Mouse (Mus musculus): Measurements from ENCODE around the gene Nodal. TPM values are rescaled to one million over a fixed set of nuclear protein-coding genes. Genes with fewer than 3 reads are reported as not detected.

The Nodal gene
- polyA plus RNA-seq, 1 experiment from 2014 or later = 0.10 TPM

DNA sequence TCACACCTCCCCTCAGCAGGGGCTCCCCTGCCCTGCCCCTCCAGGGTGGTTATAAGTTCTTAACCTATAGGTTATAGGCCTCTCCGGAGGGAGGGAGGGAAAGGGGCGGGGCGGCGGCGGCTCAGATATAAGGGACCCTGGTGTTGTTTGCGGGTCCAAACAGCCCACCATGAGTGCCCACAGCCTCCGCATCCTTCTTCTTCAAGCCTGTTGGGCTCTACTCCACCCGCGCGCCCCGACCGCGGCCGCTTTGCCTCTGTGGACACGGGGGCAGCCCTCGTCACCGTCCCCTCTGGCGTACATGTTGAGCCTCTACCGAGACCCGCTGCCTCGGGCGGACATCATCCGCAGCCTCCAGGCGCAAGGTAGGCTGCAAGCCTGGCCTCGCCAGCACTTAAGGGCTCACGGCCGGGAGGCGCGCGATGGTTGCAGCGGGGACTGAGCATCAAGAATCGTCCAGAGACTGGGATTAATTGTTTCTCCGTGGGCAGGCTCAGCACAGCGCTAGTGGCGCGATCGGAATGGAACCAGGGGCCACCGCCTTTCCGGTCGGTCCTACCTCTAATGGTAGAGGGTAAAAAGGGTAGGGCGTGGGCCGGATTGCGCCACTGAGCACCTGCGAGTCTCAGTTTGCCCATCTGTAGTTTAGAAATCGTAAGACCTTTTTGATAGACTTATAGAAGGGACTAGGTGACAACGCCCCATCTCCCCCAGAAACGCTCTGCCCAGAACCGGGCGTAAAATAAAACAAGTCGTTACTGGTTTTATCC is 544 bp downstream of the Nodal start:
- Histone ChIP-seq H3K9ac (peak overlapping the region; percentile 28; the same call in 1 of the 2 replicates), H3K4me1 (peaks cover 8% of the 10 kb centered on the region; the same call in 1 of the 2 replicates), H3K27ac (no peak overlapping the region), H3K9me3 (no peaks in the 10 kb centered on the region), H3K4me3 (peak overlapping the region; percentile 39), H3K36me3 (no peaks in the 10 kb centered on the region), H3K27me3 (peaks cover 61% of the 10 kb centered on the region), H3K4me2 (replicated peaks) (peak overlapping the region; percentile 58)
- 3% methylated on average over 50 of the region's 50 CpGs for WGBS
- ATAC-seq (ENCODE audit: insufficient number of reproducible peaks, insufficient read depth, low FRiP score, low TSS enrichment) = peak; percentile 37; the same call in 1 of the 2 replicates

DNA sequence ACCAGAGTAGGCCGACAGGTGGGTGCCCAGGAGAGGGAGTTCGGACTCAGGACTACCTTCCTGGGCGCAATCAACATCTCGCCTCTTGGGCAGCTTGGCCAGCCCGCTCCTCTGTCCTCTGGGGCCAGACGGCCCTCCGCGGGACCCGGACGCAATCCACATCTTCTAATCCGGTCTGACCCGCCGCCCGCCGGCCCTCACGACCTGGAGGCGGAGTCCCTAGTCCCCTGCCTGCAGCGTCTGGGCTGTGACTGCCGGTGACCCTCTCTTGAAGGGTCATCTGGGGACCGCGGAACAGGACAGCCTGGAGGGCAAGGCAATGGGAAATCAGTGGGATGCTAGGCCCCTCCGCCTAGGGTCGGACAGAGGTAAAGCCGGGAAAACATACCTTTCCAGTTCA is 1.4 kb downstream of the Nodal start:
- Histone ChIP-seq H3K4me3 (peak overlapping the region; percentile 39; the same call in 1 of the 2 replicates), H3K9me3 (no peaks in the 10 kb centered on the region), H3K4me2 (replicated peaks) (peak overlapping the region; percentile 58; the same call in 1 of the 2 replicates), H3K9ac (no peak overlapping the region), H3K36me3 (no peaks in the 10 kb centered on the region), H3K27ac (no peak overlapping the region), H3K4me1 (peaks cover 11% of the 10 kb centered on the region; the same call in 1 of the 2 replicates), H3K27me3 (peaks cover 61% of the 10 kb centered on the region)
- ATAC-seq (ENCODE audit: insufficient number of reproducible peaks, insufficient read depth, low FRiP score, low TSS enrichment) = no peak
- 4% methylated on average over 23 of the region's 24 CpGs for WGBS

DNA sequence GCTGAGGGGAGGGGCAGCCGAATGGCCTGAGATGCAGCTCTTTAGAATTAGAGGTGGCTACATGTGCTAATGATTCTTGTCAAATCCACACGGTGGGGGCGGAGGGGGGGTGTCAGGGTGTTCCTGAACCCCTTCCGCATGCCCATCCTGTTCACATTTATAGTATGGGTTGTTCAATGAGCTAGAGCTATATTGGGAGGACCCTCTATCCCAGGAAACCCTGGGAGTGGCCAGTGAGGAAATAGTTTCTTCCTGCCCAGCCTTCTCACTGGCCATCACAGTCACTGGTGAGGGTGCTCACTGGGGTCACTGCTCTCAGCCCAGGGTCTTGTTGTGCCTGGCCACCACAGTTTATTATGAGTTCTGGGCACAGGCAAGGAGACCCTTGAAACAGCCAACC is 2.2 kb downstream of the Nodal start:
- Histone ChIP-seq H3K9me3 (no peaks in the 10 kb centered on the region), H3K4me2 (replicated peaks) (no peak overlapping the region), H3K9ac (no peak overlapping the region), H3K27ac (no peak overlapping the region), H3K4me3 (no peak overlapping the region), H3K36me3 (no peaks in the 10 kb centered on the region), H3K27me3 (peaks cover 59% of the 10 kb centered on the region), H3K4me1 (peaks cover 19% of the 10 kb centered on the region)
- 65% methylated on average over 4 of the region's 4 CpGs for WGBS
- no peak for ATAC-seq (ENCODE audit: insufficient number of reproducible peaks, insufficient read depth, low FRiP score, low TSS enrichment)

DNA sequence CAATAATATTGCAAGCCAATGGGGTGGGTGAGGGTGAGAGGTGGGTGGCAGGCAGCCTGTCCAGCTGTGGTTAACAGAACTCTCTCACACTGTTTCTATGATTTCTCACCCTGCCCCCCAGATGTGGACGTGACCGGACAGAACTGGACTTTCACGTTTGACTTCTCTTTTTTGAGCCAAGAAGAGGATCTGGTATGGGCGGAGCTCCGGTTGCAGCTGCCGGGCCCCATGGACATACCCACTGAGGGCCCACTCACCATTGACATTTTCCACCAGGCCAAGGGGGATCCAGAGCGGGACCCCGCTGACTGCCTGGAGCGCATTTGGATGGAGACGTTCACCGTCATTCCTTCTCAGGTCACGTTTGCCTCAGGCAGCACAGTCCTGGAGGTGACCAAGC is 5.1 kb downstream of the Nodal start:
- 81% methylated on average over 12 of the region's 12 CpGs for WGBS
- no peak overlapping the region for H3K4me2 ChIP-seq (replicated peaks)
- H3K4me1 ChIP-seq = peaks cover 18% of the 10 kb centered on the region
- H3K36me3 ChIP-seq = no peaks in the 10 kb centered on the region
- no peak overlapping the region for H3K27ac ChIP-seq
- H3K9ac ChIP-seq = no peak overlapping the region
- no peaks in the 10 kb centered on the region for H3K9me3 ChIP-seq
- peaks cover 34% of the 10 kb centered on the region for H3K27me3 ChIP-seq
- no peak overlapping the region for H3K4me3 ChIP-seq
- ATAC-seq (ENCODE audit: insufficient number of reproducible peaks, insufficient read depth, low FRiP score, low TSS enrichment) = no peak

DNA sequence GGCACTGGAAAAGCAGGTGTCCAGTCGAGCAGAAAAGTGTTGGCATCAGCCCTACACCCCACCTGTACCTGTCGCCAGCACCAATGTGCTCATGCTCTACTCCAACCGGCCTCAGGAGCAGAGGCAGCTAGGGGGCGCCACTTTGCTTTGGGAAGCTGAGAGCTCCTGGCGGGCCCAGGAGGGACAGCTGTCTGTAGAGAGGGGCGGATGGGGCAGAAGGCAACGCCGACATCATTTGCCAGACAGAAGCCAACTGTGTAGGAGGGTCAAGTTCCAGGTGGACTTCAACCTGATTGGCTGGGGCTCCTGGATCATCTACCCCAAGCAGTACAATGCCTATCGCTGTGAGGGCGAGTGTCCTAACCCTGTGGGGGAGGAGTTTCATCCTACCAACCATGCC is 5.5 kb downstream of the Nodal start:
- no peak overlapping the region for H3K9ac ChIP-seq
- H3K4me1 ChIP-seq = peaks cover 15% of the 10 kb centered on the region
- H3K4me3 ChIP-seq = no peak overlapping the region
- no peaks in the 10 kb centered on the region for H3K9me3 ChIP-seq
- ATAC-seq (ENCODE audit: insufficient number of reproducible peaks, insufficient read depth, low FRiP score, low TSS enrichment) = no peak
- no peak overlapping the region for H3K27ac ChIP-seq
- no peaks in the 10 kb centered on the region for H3K36me3 ChIP-seq
- no peak overlapping the region for H3K4me2 ChIP-seq (replicated peaks)
- 45% methylated on average over 10 of the region's 10 CpGs for WGBS
- H3K27me3 ChIP-seq = peaks cover 29% of the 10 kb centered on the region

DNA sequence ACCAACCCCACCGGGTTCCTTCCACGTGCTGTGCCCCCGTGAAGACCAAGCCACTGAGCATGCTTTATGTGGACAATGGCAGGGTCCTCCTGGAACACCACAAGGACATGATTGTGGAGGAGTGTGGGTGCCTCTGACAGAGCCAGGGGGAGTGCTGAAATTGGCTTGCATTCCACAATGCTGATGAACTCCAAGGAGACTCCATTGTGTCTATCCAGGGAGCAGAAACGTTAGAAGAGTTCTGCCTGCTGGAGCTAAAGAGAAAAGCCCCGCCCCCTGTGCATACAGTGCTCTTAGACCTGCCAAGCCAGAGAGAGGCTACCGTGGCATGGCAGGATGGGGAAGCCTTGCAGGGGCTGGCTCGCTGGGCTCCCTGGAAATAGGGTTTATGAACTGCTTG is 6.7 kb downstream of the Nodal start:
- no peak for ATAC-seq (ENCODE audit: insufficient number of reproducible peaks, insufficient read depth, low FRiP score, low TSS enrichment)
- no peak overlapping the region for H3K27ac ChIP-seq
- no peak overlapping the region for H3K4me3 ChIP-seq
- H3K9me3 ChIP-seq = no peaks in the 10 kb centered on the region
- no peak overlapping the region for H3K9ac ChIP-seq
- peaks cover 11% of the 10 kb centered on the region; the same call in 1 of the 2 replicates for H3K4me1 ChIP-seq
- no peak overlapping the region for H3K4me2 ChIP-seq (replicated peaks)
- H3K27me3 ChIP-seq = peaks cover 17% of the 10 kb centered on the region
- 33% methylated on average over 7 of the region's 7 CpGs for WGBS
- peaks cover 3% of the 10 kb centered on the region; the same call in 1 of the 2 replicates for H3K36me3 ChIP-seq

DNA sequence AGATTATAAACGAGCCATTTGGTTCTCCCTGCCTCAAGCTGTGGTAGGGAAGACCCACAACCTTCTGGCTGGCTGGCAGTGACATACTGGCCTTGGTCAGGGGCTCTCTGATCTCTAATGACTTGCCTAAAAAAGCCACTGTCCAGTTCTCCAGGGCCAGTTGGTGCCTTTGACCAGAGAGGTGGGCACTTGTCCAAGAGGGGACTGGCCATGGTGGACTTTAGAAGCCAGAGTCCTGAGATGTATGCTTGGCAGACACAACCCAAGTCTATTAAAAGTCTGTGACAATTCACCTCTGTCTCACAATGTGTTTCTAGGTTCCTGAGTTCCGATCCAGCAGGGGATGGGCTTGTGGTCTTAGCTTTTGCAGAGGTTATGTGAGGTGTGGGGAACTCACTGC is 7.3 kb downstream of the Nodal start:
- ATAC-seq (ENCODE audit: insufficient number of reproducible peaks, insufficient read depth, low FRiP score, low TSS enrichment) = no peak
- WGBS = 70% methylated on average over 2 of the region's 2 CpGs
- no peak overlapping the region for H3K4me3 ChIP-seq
- no peak overlapping the region for H3K4me2 ChIP-seq (replicated peaks)
- H3K4me1 ChIP-seq = peaks cover 11% of the 10 kb centered on the region; the same call in 1 of the 2 replicates
- H3K9me3 ChIP-seq = no peaks in the 10 kb centered on the region
- peaks cover 9% of the 10 kb centered on the region for H3K36me3 ChIP-seq
- no peak overlapping the region for H3K9ac ChIP-seq
- no peak overlapping the region for H3K27ac ChIP-seq
- peaks cover 12% of the 10 kb centered on the region for H3K27me3 ChIP-seq

DNA sequence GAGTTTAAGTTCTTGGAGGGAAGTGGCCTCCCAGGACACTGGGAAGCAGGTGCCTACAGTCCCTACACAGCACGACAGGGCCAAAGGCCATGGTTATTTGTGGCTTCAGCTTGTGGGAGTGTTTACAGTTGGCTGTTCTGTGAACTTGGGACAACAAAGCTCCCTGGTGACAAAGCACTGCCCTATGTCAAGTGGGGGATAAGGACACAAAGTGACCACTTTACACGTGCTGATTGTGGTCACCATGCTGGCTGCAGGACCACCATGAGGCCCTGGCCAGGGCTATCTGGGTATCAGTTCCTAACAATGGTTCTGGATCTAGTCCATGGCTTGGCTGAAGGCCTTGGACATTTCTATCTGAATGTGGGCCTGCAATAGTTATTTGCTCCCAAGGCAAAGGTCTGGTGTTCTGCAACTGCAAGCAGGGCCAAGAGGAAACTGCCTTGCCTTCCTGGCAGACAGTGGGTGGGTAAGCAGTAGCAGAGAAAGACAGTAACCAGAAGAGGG is 8.5 kb downstream of the Nodal start:
- no peak overlapping the region for H3K4me3 ChIP-seq

DNA sequence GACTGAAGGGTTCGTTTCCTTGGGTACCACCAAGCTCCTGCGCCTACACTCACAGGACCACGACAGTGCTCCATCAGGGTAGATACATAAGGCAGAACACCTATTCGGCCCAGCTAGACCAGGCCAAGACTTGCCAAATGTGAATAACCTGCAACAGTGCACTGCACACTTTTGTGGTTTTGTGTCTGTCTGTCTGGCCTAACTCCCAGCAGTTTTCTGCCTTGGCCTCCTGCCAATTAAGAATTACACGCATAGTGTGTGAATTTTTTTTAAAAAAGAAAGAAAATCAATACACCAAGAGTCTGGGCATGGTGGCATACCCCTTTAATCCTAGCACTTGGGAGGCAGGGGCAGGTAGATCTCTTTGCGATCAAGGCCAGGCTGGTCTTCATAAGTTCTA is 10.2 kb downstream of the Nodal start:
- H3K4me2 ChIP-seq (replicated peaks) = no peak overlapping the region
- no peaks in the 10 kb centered on the region for H3K27me3 ChIP-seq
- H3K9ac ChIP-seq = no peak overlapping the region
- H3K27ac ChIP-seq = no peak overlapping the region
- no peak overlapping the region for H3K4me3 ChIP-seq
- H3K4me1 ChIP-seq = peaks cover 11% of the 10 kb centered on the region; the same call in 1 of the 2 replicates
- H3K9me3 ChIP-seq = no peaks in the 10 kb centered on the region
- ATAC-seq (ENCODE audit: insufficient number of reproducible peaks, insufficient read depth, low FRiP score, low TSS enrichment) = no peak
- 89% methylated on average over 6 of the region's 6 CpGs for WGBS
- peaks cover 36% of the 10 kb centered on the region for H3K36me3 ChIP-seq

More for the DNA sequence above, 8.5 kb downstream of the Nodal start:
- Histone ChIP-seq H3K36me3 (peaks cover 21% of the 10 kb centered on the region), H3K27ac (no peak overlapping the region), H3K27me3 (no peaks in the 10 kb centered on the region), H3K9ac (no peak overlapping the region), H3K4me1 (peaks cover 11% of the 10 kb centered on the region; the same call in 1 of the 2 replicates), H3K4me2 (replicated peaks) (no peak overlapping the region), H3K9me3 (no peaks in the 10 kb centered on the region)
- 70% methylated on average over 2 of the region's 2 CpGs for WGBS
- ATAC-seq (ENCODE audit: insufficient number of reproducible peaks, insufficient read depth, low FRiP score, low TSS enrichment) = no peak

DNA sequence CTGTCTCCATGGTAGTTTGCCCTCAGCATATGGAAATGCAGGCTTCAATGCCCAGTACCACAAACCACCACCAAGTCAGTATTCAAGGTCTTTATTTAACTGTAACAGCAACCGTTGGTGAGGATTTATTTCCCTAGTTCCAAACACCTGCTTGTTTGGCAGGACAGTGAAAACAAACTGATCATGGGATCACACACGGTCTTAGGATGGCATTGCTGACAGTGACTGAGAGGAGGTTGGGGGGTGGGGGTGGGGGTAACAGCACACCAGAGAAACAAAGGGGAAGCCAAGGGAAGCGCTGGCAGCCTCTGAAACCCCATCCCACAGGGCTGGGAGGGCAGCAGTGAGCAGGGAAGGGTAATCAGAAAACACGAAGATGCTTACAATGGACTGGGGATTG is 10.6 kb downstream of the Nodal start:
- peaks cover 11% of the 10 kb centered on the region; the same call in 1 of the 2 replicates for H3K4me1 ChIP-seq
- no peak overlapping the region for H3K4me3 ChIP-seq
- no peak overlapping the region for H3K4me2 ChIP-seq (replicated peaks)
- no peak overlapping the region for H3K27ac ChIP-seq
- ATAC-seq (ENCODE audit: insufficient number of reproducible peaks, insufficient read depth, low FRiP score, low TSS enrichment) = no peak
- 64% methylated on average over 4 of the region's 4 CpGs for WGBS
- no peak overlapping the region for H3K9ac ChIP-seq
- H3K9me3 ChIP-seq = no peaks in the 10 kb centered on the region
- no peaks in the 10 kb centered on the region for H3K27me3 ChIP-seq
- H3K36me3 ChIP-seq = peaks cover 41% of the 10 kb centered on the region

DNA sequence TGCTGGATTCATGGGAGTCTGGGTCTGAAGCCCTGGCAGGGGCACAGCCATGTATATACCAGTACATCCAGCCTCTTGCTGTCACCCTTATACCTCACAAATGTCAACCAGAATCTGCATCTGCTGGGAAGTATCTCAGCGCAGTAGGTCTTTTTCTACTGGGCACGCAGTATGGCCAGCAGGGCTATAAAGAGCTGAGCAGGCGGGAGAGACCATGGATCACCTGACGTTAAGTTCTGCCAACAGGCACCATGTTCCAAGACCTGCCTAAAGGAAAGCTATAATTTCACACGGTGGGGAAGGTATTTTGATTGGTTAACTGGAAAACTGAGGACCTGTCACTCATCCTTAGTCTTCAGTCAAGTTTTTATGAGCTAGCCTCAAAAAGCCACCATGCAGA is 11.3 kb downstream of the Nodal start:
- Histone ChIP-seq H3K9ac (no peak overlapping the region), H3K4me3 (no peak overlapping the region), H3K27ac (no peak overlapping the region), H3K4me1 (peaks cover 9% of the 10 kb centered on the region; the same call in 1 of the 2 replicates), H3K9me3 (no peaks in the 10 kb centered on the region), H3K27me3 (no peaks in the 10 kb centered on the region), H3K36me3 (peaks cover 47% of the 10 kb centered on the region), H3K4me2 (replicated peaks) (no peak overlapping the region)
- 0 out of 2 replicates have a peak, but pooled peaks have one; percentile 58 for ATAC-seq (ENCODE audit: insufficient number of reproducible peaks, insufficient read depth, low FRiP score, low TSS enrichment)
- 89% methylated on average over 5 of the region's 5 CpGs for WGBS

DNA sequence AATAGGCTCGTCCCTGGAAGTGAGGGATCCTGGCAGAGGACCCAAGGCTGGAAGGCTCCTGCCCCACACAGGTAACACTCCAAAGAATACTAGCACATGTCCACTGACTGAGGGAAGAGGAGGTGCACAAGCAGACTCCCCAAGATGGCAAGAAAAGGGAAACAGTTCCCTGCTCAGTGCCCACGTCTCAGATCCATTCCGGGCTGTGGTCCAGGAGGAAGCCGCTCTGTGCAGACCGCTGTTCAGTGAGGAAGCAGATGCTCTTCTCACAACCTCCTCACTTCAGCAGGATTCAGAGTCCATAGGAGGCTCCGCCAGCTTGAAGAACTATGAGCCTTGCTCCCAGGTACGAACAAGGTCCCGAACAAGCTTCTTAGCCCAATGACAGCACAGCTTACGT is 13.6 kb downstream of the Nodal start:
- Histone ChIP-seq H3K4me3 (no peak overlapping the region), H3K36me3 (peaks cover 67% of the 10 kb centered on the region), H3K4me1 (no peaks in the 10 kb centered on the region), H3K4me2 (replicated peaks) (no peak overlapping the region), H3K27me3 (no peaks in the 10 kb centered on the region), H3K27ac (no peak overlapping the region), H3K9me3 (no peaks in the 10 kb centered on the region), H3K9ac (no peak overlapping the region)
- ATAC-seq (ENCODE audit: insufficient number of reproducible peaks, insufficient read depth, low FRiP score, low TSS enrichment) = no peak
- WGBS = 92% methylated on average over 9 of the region's 9 CpGs
